Mouse (Mus musculus): ENCODE results near the gene Tmem138.
A peak's percentile ranks its signal among the peaks of the same experiment; 100 is the strongest.
"Not testable (repeated sequence)": the region's sequence is repeated elsewhere in the genome, so short reads cannot be mapped to it uniquely, and the experiment has no call there.

Gene Tmem138

GRCm38 (mm10) chr19:10569627-10570026 is 7.5 kb downstream of the Tmem138 start:
- no peak for DNase-seq

- no peak for DNase-seq
Observed at GRCm38 (mm10) chr19:10565217-10565616, 11.9 kb downstream of the Tmem138 start.

GRCm38 (mm10) chr19:10564278-10564677 is 12.9 kb downstream of the Tmem138 start:
- no peak for DNase-seq

- no peak for DNase-seq
Observed at GRCm38 (mm10) chr19:10562351-10562750, 14.8 kb downstream of the Tmem138 start.

- peak in 1 of 2 experiments; percentile 15 for DNase-seq
Observed at GRCm38 (mm10) chr19:10561558-10562314, 15.4 kb downstream of the Tmem138 start.

- DNase-seq = peak in 1 of 2 experiments; percentile 32
Observed at GRCm38 (mm10) chr19:10560108-10560507, 17.1 kb downstream of the Tmem138 start.

- DNase-seq = not testable (repeated sequence)
Observed at GRCm38 (mm10) chr19:10557837-10558375, 19.3 kb downstream of the Tmem138 start.

- no peak for DNase-seq
Observed at GRCm38 (mm10) chr19:10557430-10557829, 19.7 kb downstream of the Tmem138 start.

- no peak for DNase-seq
Observed at GRCm38 (mm10) chr19:10557001-10557400, 20.2 kb downstream of the Tmem138 start.

GRCm38 (mm10) chr19:10555624-10556510 is 21.3 kb downstream of the Tmem138 start, which contains the start of gene Tmem216:
Gene Tmem216, minus strand, starts transcription at chr19:10556238.
- peak; percentile 86 to 94 for DNase-seq

- DNase-seq = no peak
Observed at GRCm38 (mm10) chr19:10539454-10539853, 37.7 kb downstream of the Tmem138 start.

- no peak for DNase-seq
Observed at GRCm38 (mm10) chr19:10530082-10530481, 47.1 kb downstream of the Tmem138 start.

- DNase-seq = peak in 1 of 2 experiments; percentile 33
Observed at GRCm38 (mm10) chr19:10525910-10526309, 51.3 kb downstream of the Tmem138 start, which contains the start of gene Sdhaf2. Gene Sdhaf2, minus strand, starts transcription at chr19:10526142.

- DNase-seq = peak; percentile 93 to 98
Observed at GRCm38 (mm10) chr19:10525106-10525901, 51.9 kb downstream of the Tmem138 start, which contains the start of gene Cpsf7. Gene Cpsf7, plus strand, starts transcription at chr19:10525266.

GRCm38 (mm10) chr19:10524784-10525105 is 52.4 kb downstream of the Tmem138 start:
- no peak for DNase-seq

- DNase-seq = no peak
Observed at GRCm38 (mm10) chr19:10523483-10524080, 53.6 kb downstream of the Tmem138 start.

- no peak for DNase-seq
Observed at GRCm38 (mm10) chr19:10521926-10522325, 55.2 kb downstream of the Tmem138 start.

All from kidney, postnatal 25 days (tissue).